Mouse (Mus musculus) naive thymus-derived CD4-positive, alpha-beta T cell, adult 5 months (primary cell): ENCODE measurements around the gene Ppard. TPM values are rescaled to one million over a fixed set of nuclear protein-coding genes. Genes with fewer than 3 reads are reported as not detected.

Experiments
- polyA plus RNA-seq: library from polyadenylated mRNA; unstranded; fragments of 100-300 nt; shearing (Covaris generic); gene quantifications from one replicate; pipeline ENCODE4 v1.2.1, GENCODE M21; 2017

Ppard gene
- 9.7 TPM for polyA plus RNA-seq

GRCm38 (mm10) chr17:28232475-28233060, at the start of gene Ppard:
Gene Ppard, plus strand, starts transcription at chr17:28232700.

GRCm38 (mm10) chr17:28207591-28208313, 24.7 kb upstream of the Ppard start, which contains the start of gene Def6:
Gene Def6, plus strand, starts transcription at chr17:28207778.

GRCm38 (mm10) chr17:28313212-28313879, 80.8 kb downstream of the Ppard start, which contains the start of gene Fance:
Gene Fance, plus strand, starts transcription at chr17:28313519.

GRCm38 (mm10) chr17:28328366-28328928, 95.9 kb downstream of the Ppard start, which contains the start of gene Rpl10a:
Gene Rpl10a, plus strand, starts transcription at chr17:28328471.

GRCm38 (mm10) chr17:28350466-28351352, 118.2 kb downstream of the Ppard start, which contains the start of gene Tead3:
Gene Tead3, minus strand, starts transcription at chr17:28350817.

Other genes with a start within 250 kb of the Ppard start
- gene Tcp11, start 152.1 kb upstream of the Ppard start, polyA plus RNA-seq, result 0.80 TPM
- gene Scube3, start 90.6 kb upstream of the Ppard start, polyA plus RNA-seq, result not detected
- 10.0 TPM for gene Zfp523, start 55.6 kb upstream of the Ppard start, polyA plus RNA-seq
- gene Def6, start 24.9 kb upstream of the Ppard start, polyA plus RNA-seq, result 191 TPM
- 27.7 TPM for gene Fance, start 80.8 kb downstream of the Ppard start, polyA plus RNA-seq
- gene Rpl10a, start 95.8 kb downstream of the Ppard start, polyA plus RNA-seq, result 503 TPM
- gene Tead3, start 118.1 kb downstream of the Ppard start, polyA plus RNA-seq, result not detected
- not detected for gene Tulp1, start 132.5 kb downstream of the Ppard start, polyA plus RNA-seq